Mouse (Mus musculus) right cerebral cortex, postnatal 10 days (tissue): ENCODE data around the gene Gpnmb.

Source experiments
- DNase-seq, 2 experiments: peaks; one replicate each; pipeline ENCODE4 v3.0.0; 2021; ENCODE audit warnings: low spot score in 2 of 2

Gene Gpnmb

GRCm38 (mm10) chr6:49096933-49097461, 60.7 kb downstream of the Gpnmb start:
- DNase-seq: peak; percentile 84 to 87

DNA sequence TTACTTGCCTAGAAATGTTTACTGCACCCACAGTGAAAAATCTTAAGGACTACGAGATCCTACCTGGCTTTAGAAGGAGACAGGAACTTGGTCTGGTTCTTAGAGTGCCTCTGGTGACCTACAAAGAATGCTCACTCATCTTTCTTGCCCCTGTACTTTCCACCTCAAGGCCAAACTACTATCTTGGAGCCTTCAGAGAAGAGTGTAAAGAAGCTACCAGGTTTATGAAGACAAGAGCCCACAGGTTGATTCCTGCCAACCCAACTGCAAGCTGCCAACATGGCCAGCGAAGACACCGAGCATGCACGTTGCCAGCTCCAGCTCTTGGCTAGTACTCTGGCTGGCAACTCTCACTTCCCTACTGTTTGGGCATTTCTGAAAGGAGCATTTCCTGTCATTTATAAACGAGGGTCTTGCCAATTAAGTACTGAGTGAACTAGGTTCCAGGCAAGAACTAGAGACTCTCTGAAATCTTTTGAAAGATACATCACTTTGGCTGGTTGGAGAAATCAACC, 61.3 kb downstream of the Gpnmb start:
- no peak for DNase-seq

GRCm38 (mm10) chr6:49099086-49099485, 62.7 kb downstream of the Gpnmb start:
- no peak for DNase-seq

- no peak for DNase-seq
Observed at GRCm38 (mm10) chr6:49106746-49107500, 70.6 kb downstream of the Gpnmb start.

GRCm38 (mm10) chr6:49109196-49109595, 72.8 kb downstream of the Gpnmb start:
- no peak for DNase-seq

GRCm38 (mm10) chr6:49113895-49114294, 77.5 kb downstream of the Gpnmb start:
- no peak for DNase-seq

- DNase-seq: no peak
Observed at GRCm38 (mm10) chr6:49114457-49114856, 78.1 kb downstream of the Gpnmb start.

GRCm38 (mm10) chr6:49115550-49115949, 79.2 kb downstream of the Gpnmb start:
- DNase-seq: no peak

- DNase-seq: no peak
Observed at GRCm38 (mm10) chr6:49116241-49116640, 79.9 kb downstream of the Gpnmb start.

GRCm38 (mm10) chr6:49118446-49118845, 82.1 kb downstream of the Gpnmb start:
- no peak for DNase-seq

- no peak for DNase-seq
Observed at GRCm38 (mm10) chr6:49119462-49120135, 83.3 kb downstream of the Gpnmb start.

DNA sequence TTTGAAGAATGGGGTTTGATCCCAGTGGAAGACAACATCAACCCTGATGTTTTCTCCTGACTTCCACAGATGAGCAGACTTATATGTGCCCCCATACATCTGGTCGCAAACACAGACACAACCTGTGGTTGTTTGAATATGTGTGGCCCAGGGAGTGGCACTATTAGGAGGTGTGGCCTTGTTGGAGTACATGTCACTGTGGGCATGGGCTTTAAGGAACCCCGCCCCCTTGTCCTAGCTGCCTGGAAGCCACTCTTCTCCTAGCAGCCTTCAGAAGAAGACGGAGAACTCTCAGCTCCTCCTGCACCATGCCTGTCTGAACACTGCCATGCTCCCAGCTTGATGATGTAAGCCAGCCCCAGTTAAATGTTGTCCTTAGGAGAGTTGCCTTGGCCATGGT, 84.0 kb downstream of the Gpnmb start:
- DNase-seq: no peak
